Mouse (Mus musculus): Measurements from ENCODE around the gene Vps50.
"Not testable (repeated sequence)": the region's sequence is repeated elsewhere in the genome, so short reads cannot be mapped to it uniquely, and the experiment has no call there.

Gene Vps50

DNA sequence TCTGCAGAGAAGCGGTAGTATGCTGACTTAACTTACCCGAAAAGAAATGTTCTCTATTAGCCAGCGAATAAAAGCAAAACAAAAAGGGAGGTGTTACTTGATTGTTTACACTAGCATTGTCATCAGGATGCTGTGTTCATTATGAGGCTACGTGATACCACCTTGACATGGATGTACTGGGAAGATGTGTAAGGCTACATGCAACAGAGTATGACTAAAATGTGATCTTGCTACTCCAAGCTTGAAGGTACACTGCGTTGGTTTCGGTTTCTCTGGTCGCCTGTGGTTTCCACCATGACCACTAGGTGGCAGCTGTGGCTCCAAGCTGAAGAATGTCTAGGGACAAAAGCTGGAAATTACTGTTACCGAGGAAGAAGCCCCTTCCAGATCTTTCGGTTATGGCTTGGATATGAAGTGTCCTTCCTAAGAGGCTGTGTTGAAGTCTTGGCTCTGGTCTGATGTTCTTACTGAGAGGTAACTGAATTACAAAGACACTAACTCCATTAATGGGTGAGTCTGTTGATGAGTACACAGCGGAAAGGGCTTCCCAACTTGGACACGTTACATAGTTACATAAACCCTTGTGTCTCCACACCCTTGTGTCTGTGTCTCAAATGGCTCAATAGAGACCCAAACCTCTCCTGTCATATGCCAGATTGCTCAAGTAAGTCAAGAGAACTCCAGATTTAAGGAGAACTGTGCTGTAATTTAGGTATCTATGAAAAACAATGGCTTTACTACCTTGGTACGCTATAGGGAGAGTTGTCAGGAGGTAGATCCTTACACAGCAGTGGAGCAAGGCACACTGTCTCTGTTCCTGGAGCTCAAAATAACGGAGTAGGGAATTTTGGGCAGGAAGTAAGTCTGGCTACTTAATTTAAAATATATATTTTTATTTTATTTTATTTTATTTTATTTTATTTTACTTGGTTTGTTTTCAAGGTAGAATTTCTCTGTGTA, 122.5 kb downstream of the Vps50 start:
- in situ Hi-C loops (cut with MboI; ENCODE audit: low sequenced_read_pairs), result not testable (repeated sequence)

Measured in CH12F3 (cell line).